Mouse (Mus musculus) heart, adult 2 months (tissue): ENCODE measurements at regions not wholly inside any gene's neighbourhood (a gene's known extent, or its start where the extent isn't known, plus 50 kb on each side); places are given as distances from the start of the nearest gene placed in this dataset.

Experiments used
- CTCF ChIP-seq: fragments of 200-600 bp; IDR thresholded peaks from 2 replicates; pipeline ENCODE4 v1.8.1; 2022; ENCODE audit warnings: antibody characterized with exemption, mild to moderate bottlenecking, moderate library complexity
- EP300 ChIP-seq: fragments of 200-500 bp; IDR thresholded peaks from 2 replicates; pipeline ENCODE4 v1.6.1; 2011; ENCODE audit warnings: low read depth, low read length, control low read depth; ENCODE audit not compliant: insufficient read depth
- POLR2A ChIP-seq: fragments of 200-500 bp; IDR thresholded peaks from 2 replicates; pipeline ENCODE4 v1.6.1; 2011; ENCODE audit warnings: mild to moderate bottlenecking, low read depth, low read length, control low read depth; ENCODE audit not compliant: insufficient read depth

DNA sequence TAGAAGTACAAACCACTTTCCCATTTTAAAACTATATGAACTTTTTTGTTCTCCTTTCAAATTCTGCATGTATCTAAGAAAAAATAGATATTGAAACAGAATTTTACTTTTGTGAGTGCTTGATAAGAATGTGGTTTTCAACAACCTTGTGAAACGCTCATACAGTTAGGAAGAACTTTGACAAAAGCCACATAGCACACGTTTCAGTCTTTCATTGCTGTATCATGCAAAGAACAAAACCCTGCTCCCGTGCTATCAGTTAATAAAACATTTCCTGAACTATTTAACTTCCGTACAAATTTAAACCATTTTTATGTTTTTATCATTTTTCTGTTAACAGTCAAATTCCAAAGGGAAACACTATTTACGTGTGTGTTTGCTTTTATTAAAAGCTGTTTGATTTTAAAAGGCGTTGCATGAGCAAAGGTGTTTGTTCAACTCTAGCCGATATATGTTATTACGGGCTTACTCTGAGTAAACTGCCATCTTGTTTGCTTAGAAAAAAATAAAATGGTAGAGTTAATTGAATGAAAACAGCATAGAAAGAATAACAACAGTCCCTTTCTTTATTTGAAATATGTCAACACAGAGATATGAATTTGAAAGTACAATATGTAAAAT is 471.8 kb upstream of the Klhl1 start:
- no peak for TF ChIP-seq CTCF
- TF ChIP-seq EP300, result no peak
- TF ChIP-seq POLR2A, result no peak
